Mouse (Mus musculus): ENCODE measurements around the gene Colgalt1.

Colgalt1 gene

GRCm38 (mm10) chr8:71628396-71629095, 17.7 kb downstream of the Colgalt1 start:
- no peak for DNase-seq (ENCODE audit: low spot score)

DNA sequence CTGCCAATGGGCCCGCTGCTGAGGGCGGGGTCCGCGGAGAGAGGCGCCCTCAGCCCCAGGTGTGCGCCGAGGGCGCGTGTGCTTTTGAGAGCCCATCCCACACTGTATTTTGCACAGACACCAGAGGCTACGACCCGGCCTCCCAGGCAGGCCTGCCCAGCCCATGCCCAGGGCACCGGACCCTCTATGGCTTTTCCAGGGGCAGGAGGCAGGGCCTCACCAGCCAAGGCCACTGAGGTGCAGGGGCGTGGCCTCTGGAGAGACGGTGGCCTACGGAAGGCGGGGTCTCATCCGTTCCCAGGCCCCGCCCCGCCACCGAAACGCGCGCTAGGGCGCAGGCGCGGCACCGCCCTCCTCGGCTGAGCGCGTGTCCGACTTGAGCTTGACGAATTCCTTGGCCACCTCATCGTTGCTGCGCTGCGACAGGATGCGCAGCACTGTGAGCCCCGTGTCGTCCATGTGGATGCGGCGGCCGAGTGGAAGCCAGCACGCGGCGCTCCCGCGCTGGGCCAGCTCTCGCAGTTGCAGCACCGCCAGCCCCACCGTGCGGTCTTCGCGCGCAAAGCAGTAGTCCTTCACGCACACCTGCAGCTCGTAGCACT, 18.4 kb downstream of the Colgalt1 start:
- peak; percentile 89 for DNase-seq (ENCODE audit: low spot score)

- DNase-seq (ENCODE audit: low spot score) = no peak
Observed at GRCm38 (mm10) chr8:71629781-71630212, 19.0 kb downstream of the Colgalt1 start.

DNA sequence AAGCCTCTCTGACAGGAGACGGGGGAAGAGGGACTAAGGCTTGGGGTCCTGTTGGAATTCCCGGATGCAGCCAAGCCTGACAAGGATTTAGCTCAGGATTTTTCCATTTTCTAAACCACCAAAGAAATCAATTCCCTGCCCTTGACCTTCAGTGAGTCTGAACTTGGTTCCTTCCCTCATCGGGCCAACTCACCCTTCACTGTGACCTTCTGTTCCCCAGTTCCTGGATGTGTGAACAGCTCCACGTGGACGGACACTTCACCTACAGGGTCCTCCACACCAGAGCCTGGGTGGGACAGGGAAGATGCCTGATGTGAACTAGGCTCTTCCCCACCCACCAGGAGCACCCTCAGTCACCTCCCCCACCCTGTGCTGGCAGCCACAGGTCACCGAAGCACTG, 20.0 kb downstream of the Colgalt1 start:
- no peak for DNase-seq (ENCODE audit: low spot score)

GRCm38 (mm10) chr8:71631897-71632296, 21.1 kb downstream of the Colgalt1 start:
- no peak for DNase-seq (ENCODE audit: low spot score)

- peak; percentile 23 for DNase-seq (ENCODE audit: low spot score)
Observed at GRCm38 (mm10) chr8:71633164-71633563, 22.4 kb downstream of the Colgalt1 start.

GRCm38 (mm10) chr8:71633981-71634667, 23.3 kb downstream of the Colgalt1 start:
- peak; percentile 57 for DNase-seq (ENCODE audit: low spot score)

DNA sequence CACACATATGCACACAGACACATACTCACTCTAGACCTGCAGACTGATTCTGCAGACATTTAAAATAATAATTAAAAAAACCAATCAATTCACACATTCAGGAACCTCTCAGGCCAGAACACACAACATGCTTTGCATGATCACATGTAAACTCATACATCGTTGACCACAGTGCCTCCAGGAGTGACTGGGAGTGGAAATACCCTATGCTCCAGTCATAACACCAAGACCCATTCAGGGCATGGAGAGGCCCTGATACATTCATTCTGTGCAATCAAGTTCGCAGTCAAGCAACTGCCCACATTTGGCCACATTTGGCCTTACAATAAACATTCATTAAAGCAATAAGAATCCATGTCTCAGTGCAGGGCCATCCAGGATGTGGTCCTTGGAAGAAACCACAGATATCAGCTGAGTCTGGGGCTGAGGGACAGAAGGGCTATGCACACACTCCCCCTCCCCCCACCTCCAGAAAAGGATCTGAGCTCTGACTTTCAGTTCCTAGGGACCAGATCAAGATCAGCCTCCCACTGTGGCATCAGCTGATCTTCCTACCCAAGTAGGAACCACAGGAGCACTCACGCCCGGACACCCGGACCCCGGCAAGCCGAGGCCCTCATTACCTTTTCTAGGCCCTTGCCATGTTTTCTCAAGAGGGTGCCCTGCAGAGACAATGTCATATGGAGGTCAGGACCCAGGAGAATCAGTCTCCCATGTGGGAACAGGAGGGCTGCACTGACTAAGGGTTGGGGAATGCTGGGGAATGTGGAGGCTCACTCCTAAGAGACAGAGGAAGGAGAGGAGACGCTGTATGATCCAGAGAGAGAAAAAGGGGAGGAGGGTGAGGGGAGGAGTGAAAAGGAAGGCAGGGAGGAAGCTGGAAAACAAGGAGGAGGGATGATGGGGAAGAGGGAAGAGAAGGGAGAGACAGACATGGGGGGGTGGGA, 26.6 kb downstream of the Colgalt1 start:
- DNase-seq (ENCODE audit: low spot score) = no peak

DNA sequence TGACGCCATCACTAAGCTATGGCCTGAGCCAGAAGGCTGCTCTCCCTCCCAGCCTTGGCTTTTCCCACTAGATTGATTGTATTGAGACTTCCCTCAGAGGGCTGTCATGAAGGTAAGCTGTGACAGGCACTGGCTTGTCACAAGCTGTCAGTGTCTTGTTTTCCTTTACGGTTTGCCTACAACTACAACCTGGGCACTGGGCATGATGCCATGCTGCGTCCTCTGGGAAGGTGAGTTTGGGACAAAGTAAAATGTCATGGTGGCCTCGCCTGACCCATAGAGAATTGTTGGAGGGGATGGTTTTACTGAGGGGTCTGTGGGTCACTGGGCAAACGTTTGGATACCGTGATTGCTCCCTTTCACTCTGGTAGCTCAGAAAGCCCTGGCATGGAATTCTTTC, 27.5 kb downstream of the Colgalt1 start:
- no peak for DNase-seq (ENCODE audit: low spot score)

DNA sequence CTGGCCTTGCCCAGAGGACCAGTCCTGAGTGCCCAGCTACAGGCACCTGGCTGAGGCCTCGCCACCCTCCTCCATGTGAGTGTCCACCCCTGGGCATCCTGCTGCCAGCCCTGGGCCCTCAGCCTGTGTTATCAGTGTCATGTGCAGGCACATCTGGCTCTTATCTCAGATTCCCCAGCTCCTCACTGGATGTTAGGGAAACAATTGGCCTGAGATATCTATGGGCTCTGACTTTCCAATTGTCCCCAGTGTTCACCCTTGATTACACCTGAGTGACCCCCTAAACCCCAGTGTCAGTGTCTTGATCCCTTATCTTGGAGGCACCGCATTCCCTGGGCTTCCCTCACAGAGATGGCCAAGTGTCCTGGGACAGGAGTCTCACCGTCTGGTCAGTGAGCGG, 28.5 kb downstream of the Colgalt1 start:
- no peak for DNase-seq (ENCODE audit: low spot score)

GRCm38 (mm10) chr8:71645510-71645909, 34.7 kb downstream of the Colgalt1 start:
- no peak for DNase-seq (ENCODE audit: low spot score)

GRCm38 (mm10) chr8:71654600-71654999, 43.8 kb downstream of the Colgalt1 start:
- DNase-seq (ENCODE audit: low spot score) = peak; percentile 36

- DNase-seq (ENCODE audit: low spot score) = no peak
Observed at GRCm38 (mm10) chr8:71657816-71658215, 47.0 kb downstream of the Colgalt1 start.

DNA sequence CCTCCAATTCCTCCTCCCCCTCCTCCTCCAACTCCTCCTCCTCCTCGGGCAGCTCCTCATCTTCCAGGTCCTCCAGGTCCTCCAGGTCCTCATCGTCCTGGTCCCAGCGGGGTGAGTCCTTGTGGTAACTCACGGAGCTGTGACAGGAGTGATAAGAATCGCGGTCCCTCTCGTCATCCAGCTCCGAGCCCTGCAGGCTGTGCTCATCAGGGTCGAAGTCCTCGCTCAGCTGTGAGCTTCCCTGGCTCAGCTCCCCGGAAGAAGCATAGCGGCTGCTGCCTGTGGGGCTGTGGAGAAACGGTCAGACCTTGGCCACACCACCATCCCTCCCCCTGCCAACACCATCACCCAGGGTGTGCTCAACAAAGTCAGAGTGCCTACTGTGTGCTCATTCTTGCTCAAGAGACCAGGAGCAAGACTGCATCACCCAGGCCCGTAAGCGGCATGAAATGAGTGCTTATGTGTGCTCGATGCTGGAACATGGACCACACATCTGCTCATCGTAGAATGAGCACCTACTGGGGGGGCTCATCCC, 47.8 kb downstream of the Colgalt1 start:
- peak; percentile 46 for DNase-seq (ENCODE audit: low spot score)

- DNase-seq (ENCODE audit: low spot score) = no peak
Observed at GRCm38 (mm10) chr8:71659751-71660150, 49.0 kb downstream of the Colgalt1 start.

- peak; percentile 53 for DNase-seq (ENCODE audit: low spot score)
Observed at GRCm38 (mm10) chr8:71660325-71661120, 49.7 kb downstream of the Colgalt1 start.

DNA sequence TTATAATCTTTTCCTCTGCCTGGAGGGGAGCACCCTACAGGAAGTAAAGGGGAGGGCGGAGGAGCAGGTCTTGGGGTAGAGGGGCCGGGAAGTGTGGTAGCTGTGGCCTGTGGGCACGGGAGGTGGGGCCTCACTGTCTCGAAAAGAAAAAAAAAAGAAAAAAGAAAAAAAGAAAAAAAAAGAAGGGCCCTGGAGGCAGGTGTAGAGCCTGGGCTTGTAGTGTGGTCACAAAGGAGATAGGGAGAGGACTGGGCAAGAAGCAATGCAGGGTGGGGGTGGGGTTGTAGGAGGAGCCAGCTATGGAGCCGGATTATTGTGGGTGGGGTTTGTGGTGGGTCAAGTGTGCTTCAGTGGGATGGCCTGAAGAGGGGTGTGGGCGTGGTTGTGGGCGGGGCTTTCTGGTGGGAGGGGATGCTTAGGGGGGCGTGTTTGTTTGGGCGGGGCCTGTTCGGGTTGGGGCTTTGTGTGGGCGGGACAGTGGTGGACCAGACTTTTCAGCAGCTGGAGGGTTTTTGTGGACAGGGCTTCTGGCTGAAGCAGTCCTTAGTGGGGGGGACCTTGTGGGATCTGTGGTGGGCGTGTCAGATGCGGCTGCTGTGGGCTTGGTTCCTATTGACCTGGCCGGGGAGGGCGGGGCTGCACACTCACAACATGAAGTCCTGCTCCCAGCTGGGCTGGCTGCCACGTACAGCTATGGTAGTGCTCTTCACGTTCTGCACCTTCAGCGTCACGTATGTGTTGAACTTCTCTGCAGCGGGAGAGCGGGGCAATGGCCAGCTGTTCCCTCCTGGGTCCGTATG, 54.7 kb downstream of the Colgalt1 start:
- peak; percentile 87 for DNase-seq (ENCODE audit: low spot score)

- no peak for DNase-seq (ENCODE audit: low spot score)
Observed at GRCm38 (mm10) chr8:71666855-71667254, 56.1 kb downstream of the Colgalt1 start.

DNA sequence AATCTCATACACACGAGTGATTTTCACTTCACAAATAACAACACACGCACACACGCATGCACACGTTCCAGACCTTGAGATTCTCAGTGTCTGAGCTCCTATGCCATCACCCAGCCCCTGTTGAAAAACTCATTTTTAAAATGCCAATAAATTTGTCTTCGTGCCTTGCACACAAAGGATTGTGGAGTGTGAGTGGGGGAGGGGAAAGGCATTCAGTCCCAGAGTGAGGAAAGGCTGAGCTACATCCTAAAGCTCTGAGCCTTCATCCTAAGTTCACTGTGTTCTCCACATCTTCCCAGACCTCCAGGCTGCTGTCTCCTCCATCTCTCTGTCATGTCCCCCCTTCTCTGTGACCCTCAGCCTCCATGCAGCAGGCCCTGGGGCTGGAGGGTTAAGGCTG, 56.5 kb downstream of the Colgalt1 start:
- no peak for DNase-seq (ENCODE audit: low spot score)
